Mouse (Mus musculus): ENCODE measurements around the gene Bicral. TPM values are rescaled to one million over a fixed set of nuclear protein-coding genes. Genes with fewer than 3 reads are reported as not detected.
"Not testable (repeated sequence)": the region's sequence is repeated elsewhere in the genome, so short reads cannot be mapped to it uniquely, and the experiment has no call there.

The Bicral gene
- total RNA-seq, 2 experiments from 2014 or later = 8.2 to 12.1 TPM

GRCm38 (mm10) chr17:46772038-46772403 is 86.3 kb downstream of the Bicral start:
- intact Hi-C loops (cut with DNase I) = no loop called here
- no peak for DNase-seq

- no peak for DNase-seq
- intact Hi-C loops (cut with DNase I) = no loop called here
Observed at GRCm38 (mm10) chr17:46771616-46772015, 86.7 kb downstream of the Bicral start.

GRCm38 (mm10) chr17:46771025-46771424 is 87.3 kb downstream of the Bicral start:
- intact Hi-C loops (cut with DNase I) = no loop called here
- no peak for DNase-seq

GRCm38 (mm10) chr17:46770546-46770945 is 87.7 kb downstream of the Bicral start:
- intact Hi-C loops (cut with DNase I) = no loop called here
- no peak for DNase-seq

- no peak for DNase-seq
- intact Hi-C loops (cut with DNase I) = no loop called here
Observed at GRCm38 (mm10) chr17:46767868-46768267, 90.4 kb downstream of the Bicral start.

GRCm38 (mm10) chr17:46764916-46765315 is 93.4 kb downstream of the Bicral start:
- DNase-seq; intact Hi-C loops (cut with DNase I): not testable (repeated sequence)

- DNase-seq = no peak
- intact Hi-C loops (cut with DNase I) = no loop called here
Observed at GRCm38 (mm10) chr17:46763544-46763943, 94.7 kb downstream of the Bicral start, which contains the start of gene Ptcra. Gene Ptcra, minus strand, starts transcription at chr17:46763712.

- DNase-seq = no peak
- intact Hi-C loops (cut with DNase I) = no loop called here
Observed at GRCm38 (mm10) chr17:46758753-46759152, 99.5 kb downstream of the Bicral start.

GRCm38 (mm10) chr17:46751794-46752556 is 106.3 kb downstream of the Bicral start, which contains the start of gene Cnpy3:
Gene Cnpy3, minus strand, starts transcription at chr17:46752214.
- peak; percentile 91 to 97 for DNase-seq
- intact Hi-C loops (cut with DNase I) = no loop called here

- intact Hi-C loops (cut with DNase I) = no loop called here
- DNase-seq = no peak
Observed at GRCm38 (mm10) chr17:46751056-46751793, 107.1 kb downstream of the Bicral start.

- intact Hi-C loops (cut with DNase I) = no loop called here
Observed at GRCm38 (mm10) chr17:46750580-46750979, 107.7 kb downstream of the Bicral start.

GRCm38 (mm10) chr17:46749282-46749681 is 109.0 kb downstream of the Bicral start:
- no peak for DNase-seq

More at GRCm38 (mm10) chr17:46750580-46750979, 107.7 kb downstream of the Bicral start:
- DNase-seq = no peak

More at GRCm38 (mm10) chr17:46749282-46749681, 109.0 kb downstream of the Bicral start:
- intact Hi-C loops (cut with DNase I) = no loop called here

Other genes starting within 250 kb of the Bicral start
- gene Ptk7, start 229.0 kb downstream of the Bicral start, total RNA-seq (2021) = under 1 TPM; 0.79 to 0.94 TPM
- 10 to 100 TPM; 11.7 to 11.8 TPM for gene Klc4, start 212.5 kb downstream of the Bicral start, total RNA-seq (2021)
- gene Mrpl2, start 212.3 kb downstream of the Bicral start, total RNA-seq (2021) = 100 to 1,000 TPM in 1 of 2 experiments, 10 to 100 TPM in 1; 99.4 to 102 TPM
- gene Cul7, start 208.1 kb downstream of the Bicral start, total RNA-seq (2021) = 1 to 10 TPM; 5.8 to 5.9 TPM
- gene Rrp36, start 184.1 kb downstream of the Bicral start, total RNA-seq (2021) = 1 to 10 TPM; 7.5 to 9.9 TPM
- gene Mea1, start 179.7 kb downstream of the Bicral start, total RNA-seq (2021) = 10 to 100 TPM; 29.8 to 39.0 TPM
- gene Klhdc3, start 177.6 kb downstream of the Bicral start, total RNA-seq (2021) = 100 to 1,000 TPM; 110 to 123 TPM
- gene Ppp2r5d, start 153.4 kb downstream of the Bicral start, total RNA-seq (2021) = 10 to 100 TPM; 23.4 to 26.7 TPM
- 10 to 100 TPM; 12.7 to 15.2 TPM for gene Pex6, start 147.0 kb downstream of the Bicral start, total RNA-seq (2021)
- gene Gnmt, start 129.3 kb downstream of the Bicral start, total RNA-seq (2021) = 1 to 10 TPM; 1.1 to 2.1 TPM
- gene Cnpy3, start 106.3 kb downstream of the Bicral start, total RNA-seq (2021) = 1 to 10 TPM; 7.6 to 8.9 TPM
- gene Ptcra, start 94.8 kb downstream of the Bicral start, total RNA-seq (2021) = not detected
- 10 to 100 TPM; 26.8 to 33.5 TPM for gene 2310039H08Rik, start 85.8 kb downstream of the Bicral start, total RNA-seq (2021)
- 10 to 100 TPM; 39.3 to 40.7 TPM for gene Rpl7l1, start 75.8 kb downstream of the Bicral start, total RNA-seq (2021)
- gene Tbcc, start 32.2 kb upstream of the Bicral start, total RNA-seq (2021) = 1 to 10 TPM; 7.4 to 8.5 TPM
- not detected for gene Prph2, start 52.0 kb upstream of the Bicral start, total RNA-seq (2021)
- 10 to 100 TPM; 50.2 to 54.2 TPM for gene Ubr2, start 152.1 kb upstream of the Bicral start, total RNA-seq (2021)

All from gastrocnemius, postnatal 36 days (tissue).